In genomic region chr11:105292124-105293071, GRCm38 (mm10) we compare ENCODE assay signal across 8 mouse cellular contexts. TPM values are rescaled to one million over a fixed set of nuclear protein-coding genes. Genes with fewer than 3 reads are reported as not detected.
DNase-seq lines count a peak whose midpoint lies in the region; ATAC-seq and TF ChIP-seq lines count a peak whose summit lies in the region.

TSS of gene Mrc2 (plus strand) at chr11:105292643.

- H3K4me3 ChIP-seq in C2C12 (ENCODE audit: insufficient read depth, poor library complexity, severe bottlenecking): peak within 1 kb of the TSS; percentile 65
- peak within 1 kb of the TSS; percentile 57 for H3K4me3 ChIP-seq in embryonic facial prominence, embryonic 14.5 days (ENCODE audit: low read depth, low read length)
- H3K4me3 ChIP-seq in heart, embryonic 11.5 days (ENCODE audit: low read depth, low read length): peak within 1 kb of the TSS; percentile 66
- peak within 1 kb of the TSS; percentile 60 for H3K4me3 ChIP-seq in kidney, embryonic 16.5 days (ENCODE audit: low read length)
- H3K4me3 ChIP-seq in small intestine, adult 2 months (ENCODE audit: low read depth, low read length): peak within 1 kb of the TSS; percentile 63

- no peak for TF ChIP-seq POLR2A in small intestine, adult 2 months (IDR thresholded peaks at IDR 0.05; ENCODE audit: low read depth, low read length)

- TF ChIP-seq CTCF in C2C12 (IDR thresholded peaks at IDR 0.05; ENCODE audit: control insufficient read depth, insufficient read depth, insufficient read length): no peak
- no peak for TF ChIP-seq CTCF in small intestine, adult 2 months (IDR thresholded peaks at IDR 0.05; ENCODE audit: extremely low read depth, insufficient read length, insufficient replicate concordance, low read depth, low read length)

- peak; percentile 89 for DNase-seq in NIH3T3 (ENCODE audit: low read depth)
- peak; percentile 92 for DNase-seq in embryonic facial prominence, embryonic 14.5 days (ENCODE audit: low spot score)
- peak; percentile 61 for DNase-seq in lung, postnatal 36 days

- H3K27ac ChIP-seq in embryonic facial prominence, embryonic 14.5 days (replicated peaks; ENCODE audit: low read depth, low read length): peak within 1 kb of the TSS; percentile 94
- peak within 1 kb of the TSS; percentile 88 for H3K27ac ChIP-seq in heart, embryonic 11.5 days (ENCODE audit: low read depth, low read length)
- H3K27ac ChIP-seq in kidney, embryonic 16.5 days (ENCODE audit: low read length): peak within 1 kb of the TSS; percentile 91
- peak within 1 kb of the TSS; percentile 45; the same call in 1 of the 2 replicates for H3K27ac ChIP-seq in small intestine, adult 2 months (ENCODE audit: insufficient read depth, low read depth, low read length)

- peak; percentile 85 for ATAC-seq in embryonic facial prominence, embryonic 14.5 days (ENCODE audit: low read depth)
- peak; percentile 37 for ATAC-seq in heart, embryonic 11.5 days (replicated peaks; ENCODE audit: insufficient number of reproducible peaks, low FRiP score, low TSS enrichment)
- ATAC-seq in kidney, embryonic 16.5 days (ENCODE audit: low FRiP score, low TSS enrichment): peak; percentile 87
- ATAC-seq in monocyte, adult 5-6 weeks (replicated peaks; ENCODE audit: insufficient number of reproducible peaks, low FRiP score, low TSS enrichment, poor library complexity, severe bottlenecking): no peak

- peaks cover 42% of the 10 kb centered on the region for H3K79me3 ChIP-seq in C2C12 (ENCODE audit: low read depth)

- peak within 1 kb of the TSS; percentile 79 for H3K4me2 ChIP-seq in embryonic facial prominence, embryonic 14.5 days (ENCODE audit: low read depth, low read length)
- peak within 1 kb of the TSS; percentile 95 for H3K4me2 ChIP-seq in heart, embryonic 11.5 days
- H3K4me2 ChIP-seq in kidney, embryonic 16.5 days (replicated peaks; ENCODE audit: low read depth, low read length): peak within 1 kb of the TSS; percentile 75

- WGBS in embryonic facial prominence, embryonic 14.5 days: under 1% methylated on average over 62 of the region's 75 CpGs
- under 1% methylated on average over 67 of the region's 75 CpGs for WGBS in heart, embryonic 11.5 days (ENCODE audit: insufficient replicate concordance)
- under 1% methylated on average over 66 of the region's 75 CpGs for WGBS in kidney, embryonic 16.5 days
- WGBS in small intestine, adult 2 months: 2% methylated on average over 74 of the region's 75 CpGs

- peak within 1 kb of the TSS; percentile 82 for H3K9ac ChIP-seq in embryonic facial prominence, embryonic 14.5 days (ENCODE audit: low read depth, low read length)
- H3K9ac ChIP-seq in heart, embryonic 11.5 days (ENCODE audit: low read depth, low read length): peak within 1 kb of the TSS; percentile 75
- peak within 1 kb of the TSS; percentile 66 for H3K9ac ChIP-seq in kidney, embryonic 16.5 days (replicated peaks; ENCODE audit: low read length)

- H3ac ChIP-seq in C2C12 (ENCODE audit: control insufficient read depth, insufficient read length, low read depth): peak within 1 kb of the TSS; percentile 62

- peaks cover 8% of the 10 kb centered on the region for H3K36me3 ChIP-seq in C2C12 (ENCODE audit: control insufficient read depth, insufficient read depth)
- H3K36me3 ChIP-seq in embryonic facial prominence, embryonic 14.5 days (ENCODE audit: control insufficient read depth, insufficient read depth, low read length): peaks cover 18% of the 10 kb centered on the region
- no peaks in the 10 kb centered on the region for H3K36me3 ChIP-seq in heart, embryonic 11.5 days (ENCODE audit: control insufficient read depth, insufficient read depth, low read length)
- peaks cover 9% of the 10 kb centered on the region; the same call in 1 of the 2 replicates for H3K36me3 ChIP-seq in kidney, embryonic 16.5 days (ENCODE audit: insufficient read depth, low read length)
- no peaks in the 10 kb centered on the region for H3K36me3 ChIP-seq in small intestine, adult 2 months (ENCODE audit: control insufficient read depth, insufficient read depth, low read length)

- H3K27me3 ChIP-seq in C2C12 (ENCODE audit: control insufficient read depth, insufficient read depth, insufficient read length): no peaks in the 10 kb centered on the region
- no peaks in the 10 kb centered on the region for H3K27me3 ChIP-seq in embryonic facial prominence, embryonic 14.5 days (replicated peaks; ENCODE audit: control insufficient read depth, insufficient read depth, low read length)
- H3K27me3 ChIP-seq in heart, embryonic 11.5 days (ENCODE audit: control insufficient read depth, insufficient read depth, low read length): 0 out of 2 replicates have a peak, but pooled peaks cover 2% of the 10 kb centered on the region
- H3K27me3 ChIP-seq in kidney, embryonic 16.5 days (ENCODE audit: insufficient read depth, low read length): no peaks in the 10 kb centered on the region
- H3K27me3 ChIP-seq in small intestine, adult 2 months (ENCODE audit: control insufficient read depth, insufficient read depth, low read length): peaks cover 4% of the 10 kb centered on the region; the same call in 1 of the 2 replicates

- H3K9me3 ChIP-seq in embryonic facial prominence, embryonic 14.5 days (ENCODE audit: control insufficient read depth, low read length): no peaks in the 10 kb centered on the region
- no peaks in the 10 kb centered on the region for H3K9me3 ChIP-seq in heart, embryonic 11.5 days (replicated peaks; ENCODE audit: control insufficient read depth, low read length)
- H3K9me3 ChIP-seq in kidney, embryonic 16.5 days (ENCODE audit: low read length): no peaks in the 10 kb centered on the region

- peaks cover 27% of the 10 kb centered on the region for H3K4me1 ChIP-seq in embryonic facial prominence, embryonic 14.5 days (ENCODE audit: control insufficient read depth, insufficient read depth, low read length)
- peaks cover 26% of the 10 kb centered on the region for H3K4me1 ChIP-seq in heart, embryonic 11.5 days (ENCODE audit: control insufficient read depth, insufficient read depth, low read length)
- H3K4me1 ChIP-seq in kidney, embryonic 16.5 days (ENCODE audit: insufficient read depth, low read length): peaks cover 39% of the 10 kb centered on the region
- H3K4me1 ChIP-seq in small intestine, adult 2 months (ENCODE audit: control insufficient read depth, insufficient read depth, insufficient read length, low read length): no peaks in the 10 kb centered on the region

- H3K79me2 ChIP-seq in C2C12 (ENCODE audit: control insufficient read depth, insufficient read depth): peaks cover 55% of the 10 kb centered on the region

TF ChIP-seq in C2C12, 6 proteins besides CTCF, POLR2A, EP300 and RAD21:
- TF ChIP-seq MYOD1 (IDR thresholded peaks at IDR 0.05; ENCODE audit: control insufficient read depth, insufficient read length, low read depth) (no peak), MAX (IDR thresholded peaks at IDR 0.05) (peak; percentile 96)

RNA-seq across cellular contexts. Expression of gene Mrc2, which starts in this region (rescaled TPM):
- 28.7 TPM for polyA plus RNA-seq in C2C12 (2012; fragmentation: generic; extraction: Trizol)
- polyA plus RNA-seq in embryonic facial prominence, embryonic 14.5 days (2014; fragmentation: Nextera tagmentation; extraction: Ambion mirVana): 23.9 and 27.3 TPM in 2 replicates
- polyA plus RNA-seq in heart, embryonic 11.5 days (2014; fragmentation: Nextera tagmentation; extraction: Ambion mirVana): 5.1 and 6.7 TPM in 2 replicates
- 20.3 and 21.3 TPM in 2 replicates for polyA plus RNA-seq in kidney, embryonic 16.5 days (2015; fragmentation: Nextera tagmentation; extraction: Ambion mirVana)
- 3.9 and 6.3 TPM in 2 replicates for polyA plus RNA-seq in small intestine, adult 2 months (2012; rRNA removed)
- 0.11 to 0.58 TPM (median 0.38 TPM) in 3 replicates for total RNA-seq in monocyte, adult 5-6 weeks (2017)
